Mouse (Mus musculus): Measurements from ENCODE around the gene Ksr1.

DNA sequence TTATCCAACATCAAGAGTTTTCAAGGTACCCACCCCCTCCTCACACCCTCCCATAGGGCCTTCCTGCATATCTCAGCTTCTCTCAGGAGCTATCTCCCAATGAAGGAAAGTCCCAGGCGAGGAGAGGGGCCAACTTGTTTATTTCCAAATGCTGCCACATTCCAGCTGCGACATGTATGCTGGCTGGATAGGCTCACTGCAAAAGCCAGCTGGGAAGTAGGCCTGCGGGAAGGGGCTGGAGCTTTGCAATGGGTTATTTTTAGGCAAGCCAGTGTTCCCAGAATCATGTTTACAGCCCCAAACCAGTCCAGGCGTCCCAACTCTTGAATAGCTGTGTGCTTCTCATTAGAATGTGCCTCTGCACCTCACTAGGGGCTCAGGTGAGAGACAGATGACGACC, 51.5 kb downstream of the Ksr1 start:
- TF ChIP-seq CTCF (IDR thresholded peaks at IDR 0.05; ENCODE audit: extremely low read depth, insufficient read depth, insufficient read length, insufficient replicate concordance) (no peak), POLR2A (IDR thresholded peaks at IDR 0.05; ENCODE audit: low read depth, low read length) (no peak)
